Mouse (Mus musculus): ENCODE results near the gene Fam162a.
"Not testable (repeated sequence)": the region's sequence is repeated elsewhere in the genome, so short reads cannot be mapped to it uniquely, and the experiment has no call there.

Fam162a gene

GRCm38 (mm10) chr16:36063315-36063714, 8.1 kb downstream of the Fam162a start:
- intact Hi-C loops (cut with DNase I), result no loop called here

GRCm38 (mm10) chr16:36062534-36062933, 8.9 kb downstream of the Fam162a start:
- intact Hi-C loops (cut with DNase I), result not testable (repeated sequence)

- intact Hi-C loops (cut with DNase I), result no loop called here
These were observed 13.4 kb downstream of the Fam162a start for GRCm38 (mm10) chr16:36057933-36058475.

- intact Hi-C loops (cut with DNase I), result no loop called here
These were observed 15.0 kb downstream of the Fam162a start for GRCm38 (mm10) chr16:36056416-36056815.

- intact Hi-C loops (cut with DNase I), result no loop called here
These were observed 16.5 kb downstream of the Fam162a start for GRCm38 (mm10) chr16:36054920-36055319.

GRCm38 (mm10) chr16:36053524-36054275, 17.7 kb downstream of the Fam162a start:
- intact Hi-C loops (cut with DNase I), result no loop called here

GRCm38 (mm10) chr16:36051491-36051890, 19.9 kb downstream of the Fam162a start:
- intact Hi-C loops (cut with DNase I), result no loop called here

- intact Hi-C loops (cut with DNase I), result no loop called here
These were observed 23.9 kb downstream of the Fam162a start for GRCm38 (mm10) chr16:36047538-36047937.

- intact Hi-C loops (cut with DNase I), result no loop called here
These were observed 27.4 kb downstream of the Fam162a start for GRCm38 (mm10) chr16:36043964-36044363.

- intact Hi-C loops (cut with DNase I), result no loop called here
These were observed 28.3 kb downstream of the Fam162a start for GRCm38 (mm10) chr16:36043073-36043472.

- intact Hi-C loops (cut with DNase I), result no loop called here
These were observed 29.8 kb downstream of the Fam162a start for GRCm38 (mm10) chr16:36041625-36042020.

GRCm38 (mm10) chr16:36040640-36041624, 30.5 kb downstream of the Fam162a start, which contains the start of gene Wdr5b:
Wdr5b (plus strand) TSS chr16:36041190.
- intact Hi-C loops (cut with DNase I), result no loop called here

GRCm38 (mm10) chr16:36028120-36028519, 43.3 kb downstream of the Fam162a start:
- intact Hi-C loops (cut with DNase I), result not testable (repeated sequence)

- intact Hi-C loops (cut with DNase I), result no loop called here
These were observed 55.1 kb downstream of the Fam162a start for GRCm38 (mm10) chr16:36016335-36016734.

GRCm38 (mm10) chr16:36008396-36008795, 63.0 kb downstream of the Fam162a start:
- intact Hi-C loops (cut with DNase I), result no loop called here

- intact Hi-C loops (cut with DNase I), result not testable (repeated sequence)
These were observed 72.5 kb downstream of the Fam162a start for GRCm38 (mm10) chr16:35998852-35999251.
